Comparison of ENCODE assay signal across 12 mouse cellular contexts in genomic region chr3:27562476-27562875, GRCm38 (mm10).
"Had no signal": no experiment of that assay in that cellular context is flagged by ENCODE, and none has a peak within 500 bp of the region (broad histone marks: within the 10 kb centered on the region; RNA-seq: fewer than 3 reads in every experiment).

No protein-coding gene starts in this region.

- H3K27ac ChIP-seq: left cerebral cortex, adult 2 months; limb, embryonic 10.5 days; liver, embryonic 14.5 days; neural tube, embryonic 12.5 days had no signal

- DNase-seq: kidney, postnatal 10 days; kidney, postnatal 4 days; lung, adult 2 months; lung, postnatal 36 days; midbrain, embryonic 14.5 days; right cerebral cortex, postnatal 14 days; thymus, postnatal 36 days had no signal

- H3K4me1 ChIP-seq: limb, embryonic 10.5 days; neural tube, embryonic 12.5 days had no signal

- H3K9ac ChIP-seq: liver, embryonic 14.5 days; neural tube, embryonic 12.5 days had no signal

- ATAC-seq: lung, postnatal 0 days had no signal

- H3K4me2 ChIP-seq: neural tube, embryonic 12.5 days had no signal

- H3K27me3 ChIP-seq: neural tube, embryonic 12.5 days had no signal

- H3K36me3 ChIP-seq: limb, embryonic 10.5 days; neural tube, embryonic 12.5 days had no signal

- H3K9me3 ChIP-seq: limb, embryonic 10.5 days; neural tube, embryonic 12.5 days had no signal

- H3K4me3 ChIP-seq: left cerebral cortex, adult 2 months; limb, embryonic 10.5 days; neural tube, embryonic 12.5 days had no signal
